Mouse (Mus musculus): Measurements from ENCODE around the gene Cdh8.

GRCm38 (mm10) chr8:99413877-99414482, 2.3 kb downstream of the Cdh8 start:
- TF ChIP-seq POLR2A (IDR thresholded peaks at IDR 0.05; ENCODE audit: borderline replicate concordance, insufficient read depth, low read length) (no peak), CTCF (IDR thresholded peaks at IDR 0.05; ENCODE audit: borderline replicate concordance, insufficient read depth, low read depth, low read length) (no peak)
